Mouse (Mus musculus): ENCODE results near the gene Prpf18. TPM values are rescaled to one million over a fixed set of nuclear protein-coding genes. Genes with fewer than 3 reads are reported as not detected.
A peak's percentile ranks its signal among the peaks of the same experiment; 100 is the strongest.
"Not testable (repeated sequence)": the region's sequence is repeated elsewhere in the genome, so short reads cannot be mapped to it uniquely, and the experiment has no call there.

Prpf18 gene
- total RNA-seq, 2 experiments from 2014 or later = 52.9 to 60.2 TPM

GRCm38 (mm10) chr2:4615014-4615546, 36.8 kb downstream of the Prpf18 start:
- no peak for DNase-seq (ENCODE audit: low spot score in 2 of 2)

DNA sequence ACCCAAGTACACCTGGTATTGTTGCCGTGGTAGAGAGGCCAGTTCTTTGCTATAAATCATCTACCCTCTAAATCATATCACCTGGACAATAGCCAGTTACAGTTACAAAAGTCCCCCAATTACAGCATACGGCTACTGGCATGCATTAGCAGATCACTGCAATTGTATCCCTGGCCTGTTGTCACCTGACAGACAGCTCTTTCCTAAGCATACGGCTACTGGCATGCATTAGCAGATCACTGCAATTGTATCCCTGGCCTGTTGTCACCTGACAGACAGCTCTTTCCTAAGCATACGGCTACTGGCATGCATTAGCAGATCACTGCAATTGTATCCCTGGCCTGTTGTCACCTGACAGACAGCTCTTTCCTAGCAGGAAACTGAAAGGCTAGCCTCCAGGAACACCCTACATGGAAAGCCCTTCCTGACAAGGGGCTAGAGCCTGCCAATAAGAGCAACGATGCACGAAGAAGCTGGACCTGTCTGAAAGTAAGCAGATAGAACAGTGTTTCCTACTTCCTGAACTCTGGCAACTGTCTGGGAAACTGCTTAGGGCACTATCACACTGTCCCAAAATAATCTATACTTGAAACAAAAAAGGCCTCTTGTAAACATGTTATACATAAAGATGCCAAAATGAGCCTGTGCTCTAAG, 37.5 kb downstream of the Prpf18 start:
- not testable (repeated sequence) for DNase-seq (ENCODE audit: low spot score in 2 of 2)

GRCm38 (mm10) chr2:4611704-4612103, 40.2 kb downstream of the Prpf18 start:
- no peak for DNase-seq (ENCODE audit: low spot score in 2 of 2)

DNA sequence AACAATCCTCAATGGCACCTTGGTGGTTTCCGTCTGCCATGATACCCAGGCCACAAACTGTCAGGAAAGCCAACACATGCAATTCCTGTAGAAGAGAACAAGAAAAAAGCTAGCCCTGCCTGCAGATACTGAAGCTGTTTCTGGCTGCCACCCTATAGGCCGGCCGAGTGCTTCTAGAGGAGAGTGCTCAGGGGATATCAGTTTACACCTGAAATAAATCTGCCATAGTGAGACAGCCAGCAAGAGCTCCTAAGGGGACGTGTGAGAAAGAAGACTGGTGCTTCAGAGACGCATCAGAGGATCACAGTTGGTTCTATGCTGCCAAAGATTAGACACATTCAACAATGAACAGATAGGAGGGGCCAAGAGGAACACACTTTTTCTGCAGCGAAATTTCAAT, 40.6 kb downstream of the Prpf18 start:
- DNase-seq (ENCODE audit: low spot score in 2 of 2) = no peak

DNA sequence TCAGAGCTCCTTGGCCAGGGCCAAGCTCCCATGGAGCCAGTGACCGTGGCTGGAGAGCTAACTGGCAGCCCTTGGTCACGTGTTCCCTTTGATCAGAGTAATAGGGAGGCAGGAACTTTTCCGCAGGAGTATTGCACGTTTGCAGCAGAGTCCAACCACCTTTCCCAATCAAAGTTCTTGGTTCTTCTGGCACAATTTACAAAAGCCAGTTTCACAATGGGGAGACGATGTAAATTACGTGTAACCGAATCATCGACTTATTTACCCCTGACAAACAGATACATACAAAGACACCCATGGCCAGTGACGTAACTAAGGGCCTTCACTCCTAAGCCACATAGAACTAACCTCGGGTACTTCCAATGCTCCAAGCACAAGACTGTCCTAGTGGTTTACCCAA, 42.5 kb downstream of the Prpf18 start:
- DNase-seq (ENCODE audit: low spot score in 2 of 2) = no peak

- DNase-seq (ENCODE audit: low spot score in 2 of 2) = no peak
These were observed 43.7 kb downstream of the Prpf18 start for GRCm38 (mm10) chr2:4608253-4608652.

DNA sequence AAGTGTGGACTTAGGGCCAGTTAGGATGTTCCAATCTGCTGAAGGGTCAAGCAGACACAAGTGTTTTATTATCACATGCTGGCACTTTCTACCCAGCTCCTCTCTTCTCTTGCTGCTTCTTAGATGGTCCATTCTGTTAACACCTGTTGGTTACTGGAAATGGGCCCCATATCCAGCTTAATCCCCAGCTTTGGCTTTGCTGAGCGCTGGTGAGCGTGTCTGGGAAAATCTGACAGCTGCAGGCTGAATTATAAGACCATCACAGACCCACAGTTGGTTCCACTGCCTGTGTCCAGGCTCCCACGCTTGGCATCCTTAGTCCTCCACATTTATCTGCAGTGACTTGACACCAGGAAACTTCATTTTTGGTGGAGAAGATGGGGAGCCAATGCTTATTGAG, 45.4 kb downstream of the Prpf18 start:
- DNase-seq (ENCODE audit: low spot score in 2 of 2) = no peak

DNA sequence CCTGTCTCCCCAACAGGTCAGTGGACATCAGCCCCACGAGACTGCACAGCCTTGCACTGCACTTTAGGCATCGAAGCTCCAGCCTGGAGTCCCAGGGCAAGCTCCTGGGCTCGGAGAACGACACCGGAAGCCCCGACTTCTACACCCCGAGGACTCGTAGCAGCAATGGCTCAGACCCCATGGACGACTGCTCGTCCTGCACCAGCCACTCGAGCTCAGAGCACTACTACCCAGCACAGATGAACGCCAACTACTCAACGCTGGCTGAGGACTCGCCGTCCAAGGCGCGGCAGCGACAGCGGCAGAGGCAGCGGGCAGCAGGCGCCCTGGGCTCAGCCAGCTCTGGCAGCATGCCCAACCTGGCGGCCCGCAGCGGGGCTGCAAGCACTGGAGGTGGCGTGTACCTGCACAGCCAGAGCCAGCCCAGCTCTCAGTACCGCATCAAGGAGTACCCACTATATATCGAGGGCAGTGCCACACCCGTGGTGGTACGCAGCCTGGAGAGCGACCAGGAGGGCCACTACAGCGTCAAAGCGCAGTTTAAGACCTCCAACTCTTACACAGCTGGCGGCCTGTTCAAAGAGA, 48.5 kb downstream of the Prpf18 start:
- DNase-seq (ENCODE audit: low spot score in 2 of 2) = no peak

- DNase-seq (ENCODE audit: low spot score in 2 of 2) = peak; percentile 64 to 70
These were observed 50.7 kb downstream of the Prpf18 start for GRCm38 (mm10) chr2:4601034-4601890.

DNA sequence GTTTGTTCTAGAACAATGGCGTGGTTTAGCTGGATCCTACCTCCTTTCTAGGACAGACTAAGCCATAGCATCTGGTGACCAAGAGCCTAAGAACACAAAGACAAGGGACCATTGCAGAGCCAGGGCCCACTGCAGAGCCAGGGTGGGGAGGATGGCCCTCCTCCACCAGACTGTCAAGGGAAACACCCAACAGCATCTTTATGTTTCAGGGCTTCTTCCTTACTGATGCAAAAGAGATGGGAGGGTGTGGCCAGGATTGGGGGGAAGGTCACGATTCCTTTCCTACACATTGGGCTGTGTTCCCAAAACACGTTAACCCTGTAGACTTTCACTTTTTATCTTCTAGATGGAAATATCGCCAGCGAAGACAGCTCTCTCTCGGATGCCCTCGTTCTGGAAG, 54.9 kb downstream of the Prpf18 start:
- no peak for DNase-seq (ENCODE audit: low spot score in 2 of 2)

DNA sequence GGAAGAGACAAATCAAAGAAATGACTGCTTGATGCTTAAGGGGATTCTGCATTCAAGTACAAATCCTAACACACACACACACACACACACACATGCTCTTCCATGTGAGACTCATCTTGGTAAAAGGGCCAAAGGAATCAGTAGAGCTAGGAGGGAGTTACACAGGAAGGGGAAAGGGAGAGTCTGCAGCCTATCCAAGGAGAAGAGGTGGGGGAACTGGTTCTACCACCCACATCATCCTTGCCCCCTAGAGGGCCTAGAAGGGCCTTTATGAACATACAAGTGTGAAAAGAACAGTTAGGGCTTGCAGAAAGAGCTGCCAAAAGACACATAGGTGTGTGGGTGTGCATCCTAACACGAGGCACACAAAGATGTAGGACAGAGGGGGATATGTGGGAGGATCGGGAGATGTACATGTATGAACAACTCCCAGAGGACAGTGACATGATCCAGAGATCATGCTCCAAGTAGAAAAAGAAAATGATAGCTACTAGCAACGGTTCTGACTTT, 58.0 kb downstream of the Prpf18 start:
- DNase-seq (ENCODE audit: low spot score in 2 of 2) = no peak

- DNase-seq (ENCODE audit: low spot score in 2 of 2) = no peak
These were observed 58.5 kb downstream of the Prpf18 start for GRCm38 (mm10) chr2:4593433-4593832.

- no peak for DNase-seq (ENCODE audit: low spot score in 2 of 2)
These were observed 59.2 kb downstream of the Prpf18 start for GRCm38 (mm10) chr2:4592666-4593065.

GRCm38 (mm10) chr2:4591647-4592046, 60.3 kb downstream of the Prpf18 start:
- DNase-seq (ENCODE audit: low spot score in 2 of 2) = no peak

GRCm38 (mm10) chr2:4587685-4588409, 64.1 kb downstream of the Prpf18 start:
- no peak for DNase-seq (ENCODE audit: low spot score in 2 of 2)

GRCm38 (mm10) chr2:4586245-4586644, 65.7 kb downstream of the Prpf18 start:
- no peak for DNase-seq (ENCODE audit: low spot score in 2 of 2)

DNA sequence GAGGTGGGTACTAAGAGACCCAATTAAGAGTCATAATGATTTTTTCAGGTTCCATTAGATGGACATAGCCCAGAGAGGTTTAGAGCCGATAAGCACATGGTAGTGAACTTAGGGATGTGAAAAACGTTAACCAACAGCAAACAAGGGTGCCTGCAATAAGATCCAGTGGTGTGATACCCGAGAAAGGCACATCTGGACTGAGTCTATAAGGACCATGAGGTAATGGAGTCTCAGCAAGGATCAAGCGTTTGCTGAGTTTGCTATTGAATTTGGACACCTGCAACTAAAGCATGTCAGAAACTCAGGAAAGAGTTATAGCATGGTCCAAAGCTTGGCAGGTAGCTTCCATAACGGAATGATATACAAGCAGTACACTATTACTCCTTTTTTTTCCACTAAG, 67.7 kb downstream of the Prpf18 start:
- DNase-seq (ENCODE audit: low spot score in 2 of 2) = no peak

DNA sequence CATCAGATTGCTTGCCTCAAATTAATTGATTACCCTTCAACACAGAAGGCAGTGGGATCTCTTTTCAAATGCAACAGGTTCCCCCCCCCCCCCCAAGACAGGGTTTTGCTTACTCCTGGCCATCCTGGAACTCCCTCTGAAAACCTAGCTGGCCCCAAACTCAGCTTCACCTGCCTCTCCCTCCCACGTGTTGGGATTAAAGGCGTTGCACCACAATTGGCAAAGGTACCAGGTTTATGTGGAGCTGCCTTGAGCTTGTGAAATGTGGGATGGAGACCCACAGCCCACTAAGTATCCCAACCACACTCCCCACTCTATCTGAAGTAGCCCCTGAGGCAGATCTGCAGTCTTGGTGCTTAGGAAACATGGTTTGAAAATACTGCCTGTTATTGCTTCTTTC, 69.0 kb downstream of the Prpf18 start:
- no peak for DNase-seq (ENCODE audit: low spot score in 2 of 2)

GRCm38 (mm10) chr2:4580666-4581065, 71.2 kb downstream of the Prpf18 start:
- DNase-seq (ENCODE audit: low spot score in 2 of 2) = no peak

DNA sequence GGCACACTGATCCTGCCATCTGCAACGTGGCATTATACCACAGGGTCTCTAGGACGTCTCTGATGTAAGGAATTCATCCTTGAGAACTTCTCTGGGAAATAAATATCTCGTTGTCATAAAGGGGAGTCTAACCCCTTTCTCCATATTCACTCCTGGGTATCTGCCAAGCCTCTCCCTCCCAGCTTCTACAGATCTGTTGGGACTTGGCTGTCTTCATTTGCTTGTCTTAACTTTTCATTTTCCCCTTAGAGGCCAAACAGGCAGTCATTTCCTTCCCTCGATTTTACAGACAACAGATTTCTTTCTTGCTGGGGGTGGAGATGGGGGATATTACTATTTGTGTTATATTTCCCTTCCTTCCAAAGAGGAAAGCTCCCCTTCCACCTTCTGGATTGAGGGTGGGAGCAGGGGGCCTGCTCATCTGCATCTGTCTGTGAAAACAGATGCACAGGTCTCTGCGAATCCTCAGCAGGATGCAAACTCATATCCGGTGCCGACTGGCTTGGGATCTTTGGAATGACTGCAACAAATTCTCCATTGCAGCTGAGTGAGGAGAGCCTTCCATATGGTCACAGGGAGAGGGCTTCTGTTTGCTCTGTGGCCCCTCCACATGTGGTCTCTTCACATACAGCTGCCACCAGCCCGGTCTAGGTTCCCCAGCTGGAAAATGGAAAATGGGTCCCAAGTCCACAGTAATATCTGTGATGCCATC, 72.4 kb downstream of the Prpf18 start:
- no peak for DNase-seq (ENCODE audit: low spot score in 2 of 2)

Measured in left cerebral cortex, adult 18-20 months (tissue).